Mouse (Mus musculus): ENCODE measurements around the gene Fuca1.

DNA sequence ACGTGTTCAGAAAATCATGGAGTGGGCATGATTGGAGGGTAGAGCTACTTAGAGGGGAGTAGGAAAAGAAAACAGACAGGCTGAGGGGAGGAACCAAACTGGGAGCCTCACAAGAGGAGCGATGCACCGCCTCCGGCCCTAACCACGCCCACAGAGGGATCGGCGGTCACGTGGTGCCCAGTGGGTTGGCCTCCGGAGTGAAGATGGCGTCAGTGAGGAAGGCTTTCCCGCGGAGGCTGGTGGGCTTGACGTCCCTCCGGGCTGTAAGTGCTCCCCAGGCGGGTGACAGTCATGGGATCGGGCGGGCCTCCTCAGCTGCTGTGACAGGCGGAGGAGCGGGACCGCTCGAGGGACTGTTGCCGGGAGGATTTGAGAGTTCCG lies 25.7 kb downstream of the Fuca1 start, which contains the start of gene Hmgcl:
- TF ChIP-seq CTCF (IDR thresholded peaks at IDR 0.05; ENCODE audit: control insufficient read depth, insufficient read depth, low read length) (no peak), POLR2A (IDR thresholded peaks at IDR 0.05; ENCODE audit: borderline replicate concordance, control insufficient read depth, low read depth, low read length) (peak; percentile 96)

Data from bone marrow, adult 2 months (tissue).